Mouse (Mus musculus) frontal cortex, postnatal 36 days (tissue): ENCODE data around the gene Clk2.
A peak's percentile ranks its signal among the peaks of the same experiment; 100 is the strongest.
"Not testable (repeated sequence)": the region's sequence is repeated elsewhere in the genome, so short reads cannot be mapped to it uniquely, and the experiment has no call there.

Experiments used
- DNase-seq, 2 experiments: peaks; one replicate each; pipeline ENCODE4 v3.0.0; 2022; ENCODE audit warnings: low spot score in 2 of 2

The Clk2 gene

DNA sequence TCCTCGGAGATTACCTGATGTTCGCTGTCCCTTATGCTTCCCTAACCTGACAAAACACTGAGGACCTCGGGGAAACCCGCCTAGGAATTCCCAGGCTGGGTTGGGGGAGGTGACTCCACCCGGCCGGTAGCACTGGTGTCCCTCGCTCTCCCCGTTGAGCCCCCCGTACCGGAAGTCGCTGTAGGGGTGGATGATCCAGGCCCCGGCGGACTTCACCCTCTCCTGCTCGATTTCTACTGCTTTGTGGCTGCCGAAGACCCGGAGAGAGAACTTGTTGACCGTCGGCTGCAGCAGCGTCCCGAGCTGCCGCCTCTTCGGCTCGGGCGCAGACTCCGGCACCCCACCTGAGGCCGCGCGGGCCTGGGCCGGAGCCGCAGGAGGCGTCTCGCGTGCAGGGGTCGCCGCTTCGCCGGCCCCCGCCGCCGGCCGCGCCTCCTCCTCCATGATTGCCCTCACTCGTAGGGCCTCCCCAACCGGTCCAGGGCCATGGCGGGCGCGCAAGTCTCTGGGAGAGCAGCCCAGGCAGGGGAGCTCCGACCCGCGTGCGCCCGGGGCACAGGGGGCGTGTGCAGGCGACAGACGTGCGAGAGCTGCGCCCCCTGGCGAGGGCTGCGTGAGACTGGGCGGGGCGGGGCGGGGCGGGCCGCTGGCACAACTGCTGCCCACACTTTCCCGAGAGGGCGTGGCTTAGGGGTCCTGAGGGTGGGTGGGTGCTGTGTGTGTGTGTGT is 4.8 kb upstream of the Clk2 start, which contains the start of gene Hcn3:
TSS of gene Hcn3 (minus strand) at position 581 of the 729 bp plus-strand sequence.
- DNase-seq: peak in 1 of 2 experiments; percentile 39

DNA sequence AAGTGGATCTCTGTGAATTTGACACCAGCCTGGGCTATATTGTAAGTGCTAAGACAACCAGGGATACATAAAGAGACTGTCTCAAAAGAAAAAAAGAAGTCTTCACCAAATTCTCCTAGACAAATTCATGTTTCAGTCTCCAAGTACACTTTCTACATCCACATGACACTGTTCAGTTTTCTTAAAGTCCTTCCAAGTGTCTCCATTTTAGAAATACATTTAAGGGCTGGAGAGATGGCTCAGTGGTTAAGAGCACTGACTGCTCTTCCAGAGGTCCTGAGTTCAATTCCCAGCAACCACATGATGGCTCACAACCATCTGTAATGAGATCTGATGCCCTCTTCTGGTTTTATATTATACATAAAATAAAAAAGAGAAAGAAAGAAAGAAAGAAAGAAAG is 3.4 kb upstream of the Clk2 start:
- not testable (repeated sequence) for DNase-seq

DNA sequence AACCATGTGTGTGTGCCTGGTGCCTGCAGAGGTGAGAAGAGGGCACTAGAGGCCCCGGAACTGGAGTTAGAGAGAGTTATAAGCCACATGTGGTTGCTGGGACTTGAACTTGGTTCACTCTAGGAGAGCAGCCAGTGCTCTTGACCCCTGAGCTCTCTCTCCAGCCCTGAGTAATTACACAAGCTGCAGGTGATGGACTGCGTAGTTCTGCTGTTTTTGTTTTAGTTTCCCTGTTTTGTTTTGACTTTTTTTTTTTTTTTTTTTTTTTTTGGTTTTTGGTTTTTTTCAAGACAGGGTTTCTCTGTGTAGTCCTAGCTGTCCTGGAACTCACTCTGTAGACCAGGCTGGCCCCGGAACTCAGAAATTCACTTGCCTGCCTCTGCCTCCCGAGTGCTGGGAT is 2.8 kb upstream of the Clk2 start:
- DNase-seq: no peak

DNA sequence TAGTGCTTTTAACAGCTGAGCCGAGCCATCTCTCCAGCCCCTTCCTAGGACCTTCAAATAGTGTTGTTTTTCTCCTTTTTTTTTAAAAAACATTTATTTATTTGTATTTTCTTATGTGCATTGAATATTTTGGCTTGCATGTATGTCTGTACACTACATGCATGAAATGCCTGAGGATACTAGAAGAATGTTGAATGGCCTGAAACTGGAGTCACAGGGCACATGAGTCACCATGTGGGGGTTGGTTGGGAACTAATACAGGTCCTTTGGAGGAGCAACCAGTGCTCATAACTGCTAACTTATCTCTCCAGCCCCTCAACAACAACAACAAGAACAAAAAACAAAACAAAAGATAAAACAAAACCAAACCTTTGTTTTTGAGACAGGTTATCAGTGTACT is 1.5 kb upstream of the Clk2 start:
- DNase-seq: no peak

DNA sequence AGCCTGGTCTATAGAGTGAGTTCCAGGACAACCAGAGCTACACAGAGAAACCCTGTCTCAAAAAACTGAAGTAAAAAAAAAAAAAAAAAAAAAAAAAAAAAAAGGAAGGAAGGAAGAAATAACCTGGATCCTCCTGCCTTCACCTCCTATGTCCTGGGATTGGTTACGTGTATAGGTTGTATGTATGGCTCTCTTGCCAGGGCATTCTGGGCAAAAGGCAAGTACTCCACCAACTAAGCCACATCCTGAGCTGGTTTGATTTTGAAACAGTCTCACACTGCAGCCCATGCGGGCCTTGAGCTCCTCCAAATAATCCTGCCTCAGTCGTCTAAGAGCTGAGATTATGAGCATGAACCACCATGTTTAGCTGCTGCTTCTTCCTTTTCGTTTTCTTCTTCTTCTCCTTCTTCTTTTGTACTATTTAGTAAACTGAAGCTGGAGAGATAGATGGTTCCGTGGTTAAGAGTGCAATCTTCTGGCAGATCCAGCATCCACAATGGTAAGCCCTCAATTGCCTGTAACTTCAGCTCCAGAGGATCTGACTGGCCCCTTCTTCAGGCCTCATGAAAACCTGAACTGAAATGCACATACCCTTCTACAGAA is 851 bp upstream of the Clk2 start:
- no peak for DNase-seq

DNA sequence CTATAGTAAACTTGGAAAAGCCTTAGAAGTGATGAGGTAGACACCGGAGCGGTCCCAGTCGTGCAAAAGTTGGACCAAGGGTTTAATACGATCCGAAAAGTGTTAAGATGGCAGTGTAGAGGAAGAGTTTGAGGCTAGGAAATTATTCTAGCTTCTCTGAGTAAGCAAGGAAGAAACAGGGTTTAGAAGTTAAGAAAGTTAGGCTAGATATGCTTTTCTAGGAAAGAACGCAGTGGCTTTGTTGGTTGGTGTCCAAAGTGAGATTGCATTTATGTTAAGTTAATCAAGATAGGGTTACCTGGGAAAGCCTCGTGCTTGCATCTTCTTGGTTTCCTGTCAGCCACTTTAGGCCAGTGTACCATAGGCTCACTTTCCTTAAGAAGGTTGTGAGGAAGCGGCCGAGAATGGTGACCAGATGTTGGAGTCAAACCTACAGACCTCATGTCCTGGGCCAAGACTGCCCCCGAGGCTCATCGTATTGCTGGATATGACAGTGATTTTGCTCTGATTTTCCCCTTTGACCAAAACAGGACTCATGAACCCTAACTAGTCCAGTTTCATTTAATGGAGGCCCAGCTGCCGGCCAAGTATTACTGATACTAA is 774 bp downstream of the Clk2 start:
- DNase-seq: no peak

DNA sequence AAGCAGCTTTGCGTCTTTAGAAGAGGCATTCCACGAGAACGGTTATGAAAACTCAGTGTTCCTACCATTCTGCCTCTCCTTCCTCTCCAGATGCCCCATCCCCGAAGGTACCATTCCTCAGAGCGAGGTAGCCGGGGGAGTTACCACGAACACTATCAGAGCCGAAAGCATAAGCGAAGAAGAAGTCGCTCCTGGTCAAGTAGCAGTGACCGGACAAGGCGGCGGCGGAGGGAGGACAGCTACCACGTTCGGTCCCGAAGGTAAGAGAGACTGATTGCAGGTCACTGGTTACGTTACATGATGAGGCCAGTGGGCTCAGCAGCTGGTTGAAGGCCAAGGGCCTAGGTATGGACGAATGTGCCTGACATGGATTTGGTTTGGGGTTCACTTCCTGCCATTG is 2.4 kb downstream of the Clk2 start:
- no peak for DNase-seq

DNA sequence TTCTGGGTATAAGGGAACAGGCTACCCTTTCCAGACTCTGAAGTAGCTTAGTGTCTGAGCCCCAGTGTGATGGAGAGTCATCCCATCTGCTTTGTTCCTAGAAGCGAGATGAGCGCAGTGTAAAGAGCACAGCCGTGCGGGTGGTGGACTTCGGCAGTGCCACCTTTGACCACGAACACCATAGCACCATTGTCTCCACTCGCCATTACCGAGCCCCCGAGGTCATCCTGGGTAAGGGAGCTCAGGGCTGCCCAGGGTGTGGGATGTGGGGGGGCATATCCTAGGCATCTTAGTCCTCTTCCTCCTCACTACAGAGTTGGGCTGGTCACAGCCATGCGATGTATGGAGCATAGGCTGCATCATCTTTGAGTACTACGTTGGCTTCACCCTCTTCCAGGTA is 10.2 kb downstream of the Clk2 start:
- no peak for DNase-seq

DNA sequence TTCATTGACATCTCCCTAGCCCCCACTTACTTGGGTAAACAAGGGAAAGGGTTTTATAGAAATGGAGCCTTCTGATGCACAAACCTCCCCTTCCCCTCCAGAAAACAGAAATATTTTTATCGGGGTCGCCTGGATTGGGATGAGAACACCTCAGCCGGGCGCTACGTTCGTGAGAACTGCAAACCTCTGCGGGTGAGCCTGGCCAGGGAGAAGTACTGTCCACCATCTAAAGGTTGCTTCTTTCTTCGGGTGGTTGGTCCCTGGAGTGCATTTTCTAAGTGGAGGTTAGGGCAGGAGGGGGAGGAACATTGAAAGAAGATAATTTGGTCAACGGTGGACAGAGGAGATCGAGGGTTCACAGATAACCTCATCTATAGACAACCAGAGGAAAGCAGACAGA is 10.9 kb downstream of the Clk2 start:
- DNase-seq: no peak

DNA sequence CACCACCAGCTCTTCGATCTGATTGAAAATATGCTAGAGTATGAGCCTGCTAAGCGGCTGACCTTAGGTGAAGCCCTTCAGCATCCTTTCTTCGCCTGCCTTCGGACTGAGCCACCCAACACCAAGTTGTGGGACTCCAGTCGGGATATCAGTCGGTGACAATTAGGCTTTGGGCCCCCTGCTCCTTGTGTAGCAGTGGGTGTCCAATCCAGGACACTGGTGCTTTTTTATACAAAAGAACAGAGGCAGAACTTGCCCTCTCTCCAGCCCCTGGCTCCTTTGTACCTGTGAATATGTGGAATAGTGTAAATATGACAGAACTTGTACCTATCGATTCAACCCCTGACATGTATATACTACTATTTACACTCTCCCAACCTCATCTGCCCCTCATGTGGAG is 11.8 kb downstream of the Clk2 start:
- no peak for DNase-seq

DNA sequence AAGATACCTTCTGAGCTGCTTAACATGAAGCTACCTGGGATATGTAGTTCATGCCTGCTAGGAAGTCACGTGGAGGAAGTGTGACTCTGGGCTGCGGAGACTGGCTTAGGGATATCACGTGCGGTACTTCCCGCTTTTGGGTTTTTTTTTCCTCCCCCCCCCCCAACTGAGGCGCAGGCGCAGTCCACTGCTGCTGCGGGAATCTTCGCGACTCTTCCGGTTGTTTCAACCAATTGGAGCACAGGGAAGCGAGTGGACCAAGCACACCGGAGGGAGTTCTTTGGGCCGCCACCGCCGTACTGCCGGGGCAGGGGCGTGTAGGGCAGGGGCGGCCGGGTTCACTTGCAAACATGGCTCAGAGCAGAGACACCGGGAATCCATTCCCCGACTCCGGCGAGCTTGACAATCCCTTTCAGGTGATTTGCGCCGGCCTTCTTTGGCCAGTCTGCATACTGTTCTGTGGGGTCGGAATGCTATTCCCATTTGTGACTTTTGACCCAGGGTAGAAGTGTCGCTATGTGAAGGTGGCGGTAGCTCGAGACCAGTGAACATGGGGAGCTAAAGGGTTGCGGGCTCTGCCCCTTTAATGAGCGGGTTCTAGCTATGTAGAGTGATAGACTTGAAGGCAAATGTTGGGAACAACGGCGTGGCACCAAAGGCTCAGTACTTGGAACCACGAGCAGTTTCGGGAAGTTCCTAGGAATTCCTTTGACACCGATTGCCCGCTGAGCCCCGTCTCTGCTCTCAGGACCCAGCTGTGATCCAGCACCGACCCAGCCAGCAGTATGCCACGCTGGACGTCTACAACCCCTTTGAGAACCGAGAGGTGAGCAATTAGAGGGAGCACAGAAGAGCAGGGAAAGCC is 12.9 kb downstream of the Clk2 start, which contains the start of gene Scamp3:
TSS of gene Scamp3 (plus strand) at position 232 of the 865 bp plus-strand sequence.
- peak; percentile 84 to 91 for DNase-seq

DNA sequence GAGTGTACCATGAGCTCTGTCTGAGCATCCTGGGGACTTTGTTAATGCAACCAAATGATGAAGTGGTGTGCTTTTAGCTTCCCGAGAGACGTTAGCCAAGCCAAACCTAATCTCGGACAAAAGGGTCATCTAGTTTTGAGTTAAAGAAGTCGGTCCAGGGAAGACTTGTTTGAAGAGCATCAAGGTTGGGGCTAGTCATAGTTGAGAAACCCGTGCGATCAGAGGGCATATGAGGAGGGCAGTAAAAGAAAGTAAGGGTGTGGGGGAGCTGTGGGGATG is 13.5 kb downstream of the Clk2 start:
- no peak for DNase-seq

DNA sequence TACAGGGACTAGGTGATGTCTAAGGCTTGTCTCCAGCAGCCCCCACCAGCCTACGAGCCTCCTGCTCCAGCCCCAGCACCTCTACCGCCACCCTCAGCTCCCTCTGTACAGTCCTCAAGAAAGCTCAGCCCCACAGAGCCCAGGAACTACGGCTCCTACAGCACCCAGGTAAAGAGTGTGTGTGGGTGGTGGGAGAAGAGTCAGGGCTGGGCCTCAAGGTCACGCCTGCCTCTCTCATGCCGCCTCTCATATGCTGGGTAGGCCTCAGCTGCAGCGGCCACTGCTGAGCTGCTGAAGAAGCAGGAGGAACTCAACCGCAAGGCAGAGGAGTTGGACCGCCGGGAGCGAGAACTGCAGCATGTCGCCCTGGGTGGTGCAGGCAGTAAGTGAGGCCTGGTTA is 14.5 kb downstream of the Clk2 start:
- no peak for DNase-seq

DNA sequence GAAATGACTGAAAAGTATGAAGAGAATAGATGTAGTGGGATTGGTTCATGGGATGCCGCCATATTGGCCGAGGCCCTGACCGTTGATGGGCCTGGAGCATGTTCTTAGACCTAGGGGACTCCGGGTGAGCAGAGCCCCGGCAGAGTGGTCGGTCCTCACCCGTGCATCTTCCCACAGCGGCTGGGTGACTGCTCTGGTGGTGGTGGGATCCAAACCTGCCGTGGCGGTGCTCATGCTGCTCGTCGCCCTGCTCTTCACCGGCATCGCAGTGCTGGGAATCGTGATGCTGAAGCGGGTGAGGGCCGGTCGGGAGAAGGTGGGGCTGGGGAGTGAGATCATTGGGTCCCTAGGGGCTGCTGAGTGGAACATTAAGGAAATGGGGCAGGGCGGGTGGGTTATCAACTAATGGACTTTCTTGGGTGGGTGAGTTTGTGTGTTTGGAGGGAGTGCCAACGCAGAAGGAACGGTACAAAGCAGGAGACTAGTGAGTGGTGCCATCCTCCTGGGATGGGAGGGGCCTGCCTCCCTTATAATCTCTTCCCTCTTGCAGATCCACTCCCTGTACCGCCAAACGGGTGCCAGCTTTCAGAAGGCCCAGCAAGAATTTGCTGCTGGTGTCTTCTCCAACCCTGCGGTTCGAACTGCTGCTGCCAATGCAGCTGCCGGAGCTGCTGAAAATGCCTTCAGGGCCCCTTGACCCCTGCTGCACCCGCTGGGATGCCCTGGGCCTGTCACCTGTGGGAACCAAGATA is 17.3 kb downstream of the Clk2 start:
- no peak for DNase-seq

DNA sequence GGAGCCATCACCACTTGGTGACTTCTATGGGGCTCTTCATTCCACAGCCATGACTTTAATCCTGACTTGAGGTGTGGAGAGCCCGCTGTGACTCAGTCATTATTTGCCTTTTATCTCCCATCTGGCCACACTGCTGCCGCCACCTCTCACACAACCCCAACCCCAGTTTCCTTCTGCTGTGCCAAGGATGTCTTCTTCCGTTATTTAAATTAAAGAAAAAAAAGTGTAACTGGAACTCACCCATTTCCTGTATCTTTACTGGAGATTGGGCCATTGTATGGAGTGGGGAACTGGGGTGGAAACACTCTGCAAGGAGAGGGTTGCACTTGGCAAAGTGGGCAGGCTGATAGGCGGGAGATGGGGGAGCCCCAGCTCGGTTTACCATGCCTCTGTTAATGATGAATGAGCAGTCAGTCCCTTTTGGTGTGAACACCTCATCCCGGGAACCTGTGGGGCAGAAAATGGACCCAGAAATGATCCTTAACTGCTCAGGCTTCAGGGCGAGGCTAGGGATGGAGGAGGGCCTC is 18.0 kb downstream of the Clk2 start:
- DNase-seq: no peak

DNA sequence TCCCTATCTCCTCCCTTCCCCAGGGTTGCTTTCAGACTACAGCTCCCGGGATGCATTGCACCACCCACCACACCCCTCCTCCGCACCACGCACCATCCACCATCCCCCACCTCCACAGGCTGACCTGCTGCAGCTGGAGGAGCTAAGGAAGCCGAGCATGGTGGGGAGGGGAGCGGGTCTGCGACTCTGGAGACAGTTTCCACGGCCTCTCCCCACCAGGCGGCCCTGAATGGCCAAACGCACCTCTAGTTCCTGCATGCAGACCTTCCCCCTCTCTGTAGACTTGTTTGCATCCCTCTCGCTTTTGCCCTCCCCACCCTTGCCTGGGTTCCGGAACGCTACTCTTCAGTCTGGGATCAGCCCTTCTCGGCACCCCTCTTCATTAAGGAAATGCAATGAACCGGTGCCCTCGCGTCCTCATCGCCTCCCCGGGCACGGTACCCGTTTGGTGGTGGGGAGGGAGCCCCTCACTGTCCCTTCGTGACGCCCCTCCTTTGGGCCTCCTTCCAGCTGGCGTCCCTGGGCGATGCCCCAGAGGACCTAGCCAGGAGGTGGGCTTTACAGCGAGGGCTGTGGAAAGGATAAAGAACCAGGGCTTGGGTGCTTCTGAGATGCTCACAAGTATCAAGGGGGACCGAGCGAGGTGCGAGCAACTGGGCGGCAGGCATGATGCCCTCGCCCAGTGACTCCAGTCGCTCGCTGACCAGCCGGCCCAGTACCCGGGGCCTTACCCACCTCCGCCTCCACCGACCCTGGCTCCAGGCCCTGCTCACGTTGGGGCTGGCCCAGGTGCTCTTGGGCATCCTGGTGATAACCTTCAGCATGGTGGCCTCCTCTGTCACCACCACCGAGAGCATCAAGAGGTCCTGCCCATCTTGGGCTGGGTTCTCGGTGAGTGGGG is 18.7 kb downstream of the Clk2 start, which contains the start of gene Fam189b:
TSS of gene Fam189b (plus strand) at position 86 of the 901 bp plus-strand sequence.
- peak; percentile 94 to 95 for DNase-seq

DNA sequence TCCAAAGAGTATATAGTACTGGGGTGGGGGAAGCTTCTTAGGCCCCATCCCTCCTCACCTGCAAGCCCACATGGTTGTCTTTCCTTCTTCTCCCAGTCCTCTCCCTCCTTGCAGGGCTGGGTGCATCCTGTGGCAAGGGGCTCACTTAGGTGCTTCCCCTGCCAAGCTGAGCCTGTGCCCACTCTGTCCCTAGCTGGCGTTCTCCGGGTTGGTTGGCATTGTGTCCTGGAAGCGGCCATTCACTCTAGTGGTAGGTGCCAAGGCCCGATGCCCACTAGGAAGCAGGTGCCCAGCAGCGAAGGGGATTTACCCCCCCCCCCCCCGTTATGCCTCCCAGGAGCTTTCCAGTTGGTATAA is 19.3 kb downstream of the Clk2 start:
- DNase-seq: peak; percentile 33 to 35

DNA sequence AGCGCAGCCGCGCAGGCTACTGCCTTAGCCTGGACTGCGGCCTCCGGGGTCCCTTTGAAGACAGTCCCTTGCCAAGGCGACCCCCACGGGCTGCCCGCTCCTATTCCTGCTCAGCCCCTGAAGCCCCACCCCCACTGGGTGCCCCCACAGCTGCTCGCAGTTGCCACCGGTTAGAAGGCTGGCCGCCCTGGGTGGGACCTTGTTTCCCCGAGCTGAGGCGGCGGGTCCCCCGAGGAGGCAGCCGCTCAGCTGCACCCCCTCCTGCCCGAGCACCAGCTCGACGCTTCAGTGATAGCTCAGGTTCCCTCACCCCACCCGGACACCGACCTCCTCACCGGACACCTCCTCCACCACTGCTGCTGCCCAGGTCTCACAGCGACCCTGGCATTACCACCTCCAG is 22.6 kb downstream of the Clk2 start:
- no peak for DNase-seq

DNA sequence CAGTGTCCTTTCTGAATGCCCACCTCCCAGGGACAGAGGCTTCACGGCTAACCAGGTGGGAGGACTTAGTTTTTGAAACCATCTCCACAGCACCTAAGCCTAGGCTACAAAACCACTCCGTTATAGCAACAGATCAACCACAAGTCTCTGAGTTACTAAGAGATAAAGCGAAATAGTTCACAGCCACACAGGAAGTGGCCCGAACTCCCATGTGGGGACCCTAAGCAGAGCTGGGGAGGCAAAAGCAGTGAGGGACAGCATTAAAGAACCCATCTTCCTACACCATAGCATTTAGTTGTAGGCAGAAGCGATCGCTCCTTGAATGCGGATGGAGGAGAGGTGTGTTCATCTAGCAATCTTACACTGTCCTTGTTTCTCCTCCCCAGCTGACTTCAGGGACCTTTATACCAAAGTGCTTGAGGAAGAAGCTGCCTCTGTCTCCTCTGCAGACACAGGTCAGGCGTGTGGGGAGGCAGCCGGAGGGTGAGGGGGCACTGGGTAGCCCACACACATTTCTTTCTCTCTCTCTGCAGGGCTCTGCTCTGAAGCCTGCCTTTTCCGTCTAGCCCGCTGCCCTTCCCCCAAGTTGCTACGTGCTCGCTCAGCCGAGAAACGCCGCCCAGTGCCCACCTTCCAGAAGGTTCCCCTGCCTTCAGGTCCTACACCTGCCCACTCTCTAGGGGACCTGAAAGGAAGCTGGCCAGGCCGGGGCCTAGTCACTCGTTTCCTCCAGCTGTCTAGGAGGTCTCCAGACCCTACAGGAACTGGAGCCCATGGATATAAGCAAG is 23.3 kb downstream of the Clk2 start:
- DNase-seq: no peak

DNA sequence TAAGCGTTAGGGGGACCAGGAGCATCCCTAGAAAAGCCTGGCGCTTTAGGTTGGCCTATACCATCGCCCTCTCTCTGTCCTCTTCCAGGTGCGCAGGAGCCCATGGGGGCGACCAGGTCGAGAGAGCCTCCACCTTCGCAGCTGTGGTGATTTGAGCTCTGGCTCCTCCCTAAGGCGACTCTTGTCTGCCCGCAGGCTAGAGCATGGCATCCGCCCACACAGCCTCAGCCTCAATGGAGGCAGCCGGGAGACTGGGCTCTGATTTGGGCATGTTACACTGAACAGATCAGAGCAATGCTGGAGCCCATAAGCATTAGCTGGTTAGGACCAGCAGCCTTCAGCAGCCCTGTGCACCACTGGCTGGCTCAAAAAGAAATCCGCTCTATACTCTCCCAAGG is 23.9 kb downstream of the Clk2 start:
- no peak for DNase-seq
